Mouse (Mus musculus): Measurements from ENCODE around the gene Dusp2. TPM values are rescaled to one million over a fixed set of nuclear protein-coding genes. Genes with fewer than 3 reads are reported as not detected.

Dusp2 gene
- polyA plus RNA-seq, 1 experiment from 2014 or later = 2.6 TPM

DNA sequence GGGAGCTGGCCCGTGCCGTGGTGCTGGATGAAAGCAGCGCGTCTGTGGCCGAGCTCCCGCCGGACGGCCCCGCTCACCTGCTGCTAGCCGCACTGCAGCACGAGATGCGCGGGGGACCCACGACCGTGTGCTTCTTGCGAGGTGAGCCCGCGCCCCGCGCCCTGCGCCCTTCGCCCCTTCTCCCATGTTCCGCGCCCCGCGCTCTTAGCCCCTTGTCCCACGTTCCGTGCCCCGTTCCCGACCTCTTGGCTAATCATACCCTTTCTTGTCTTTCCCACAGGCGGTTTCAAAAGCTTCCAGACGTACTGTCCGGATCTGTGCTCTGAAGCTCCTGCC lies 506 bp downstream of the Dusp2 start:
- ATAC-seq (ENCODE audit: low FRiP score, low TSS enrichment) (no peak), DNase-seq (ENCODE audit: low spot score) (no peak)
- Histone ChIP-seq H3K9ac (ENCODE audit: low read length) (peak overlapping the region; percentile 57), H3K4me2 (replicated peaks; ENCODE audit: low read depth) (peak overlapping the region; percentile 82), H3K27me3 (ENCODE audit: control insufficient read depth, insufficient read depth, low read length) (peaks cover 3% of the 10 kb centered on the region; the same call in 1 of the 2 replicates), H3K4me1 (replicated peaks; ENCODE audit: control insufficient read depth, insufficient read depth) (0 out of 2 replicates have a peak, but pooled peaks cover 2% of the 10 kb centered on the region), H3K4me3 (ENCODE audit: low read depth, low read length) (peak overlapping the region; percentile 51), H3K36me3 (ENCODE audit: control insufficient read depth, insufficient read depth, low read length) (no peaks in the 10 kb centered on the region), H3K27ac (replicated peaks) (0 out of 2 replicates have a peak overlapping the region, but pooled peaks have one; percentile 35), H3K9me3 (ENCODE audit: control insufficient read depth, low read length) (no peaks in the 10 kb centered on the region)
- TF ChIP-seq EP300 (optimal IDR thresholded peaks at IDR 0.05) (no peak), CTCF (IDR thresholded peaks at IDR 0.05; ENCODE audit: low read depth) (no peak)
- WGBS = 7% methylated on average over 22 of the region's 33 CpGs

DNA sequence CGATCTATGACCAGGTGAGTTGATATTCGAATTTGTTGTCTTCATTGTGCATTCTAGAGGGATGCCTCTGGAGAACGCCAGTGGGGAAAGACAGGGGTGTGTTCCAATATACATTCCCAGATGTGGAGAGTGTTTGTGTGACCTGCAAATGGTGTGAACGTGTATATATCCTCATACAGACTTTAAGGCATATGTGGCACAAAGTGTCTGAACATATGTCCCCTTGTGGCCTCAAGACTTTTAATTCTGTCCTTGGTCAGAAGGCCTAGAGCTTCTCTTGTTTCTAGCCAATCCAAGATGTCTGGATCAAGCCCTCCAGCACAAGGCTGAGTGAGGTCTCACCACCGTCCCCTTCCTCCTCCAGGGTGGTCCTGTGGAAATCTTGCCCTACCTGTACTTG lies 926 bp downstream of the Dusp2 start:
- Histone ChIP-seq H3K9me3 (ENCODE audit: control insufficient read depth, low read length) (no peaks in the 10 kb centered on the region), H3K9ac (ENCODE audit: low read length) (peak overlapping the region; percentile 57), H3K36me3 (ENCODE audit: control insufficient read depth, insufficient read depth, low read length) (no peaks in the 10 kb centered on the region), H3K27ac (replicated peaks) (no peak overlapping the region), H3K4me2 (replicated peaks; ENCODE audit: low read depth) (peak overlapping the region; percentile 82), H3K27me3 (ENCODE audit: control insufficient read depth, insufficient read depth, low read length) (peaks cover 3% of the 10 kb centered on the region; the same call in 1 of the 2 replicates), H3K4me1 (replicated peaks; ENCODE audit: control insufficient read depth, insufficient read depth) (0 out of 2 replicates have a peak, but pooled peaks cover 2% of the 10 kb centered on the region), H3K4me3 (ENCODE audit: low read depth, low read length) (peak overlapping the region; percentile 51)
- no peak for DNase-seq (ENCODE audit: low spot score)
- ATAC-seq (ENCODE audit: low FRiP score, low TSS enrichment) = no peak
- WGBS = 49% methylated on average over 5 of the region's 5 CpGs
- TF ChIP-seq EP300 (optimal IDR thresholded peaks at IDR 0.05) (no peak), CTCF (IDR thresholded peaks at IDR 0.05; ENCODE audit: low read depth) (no peak)

DNA sequence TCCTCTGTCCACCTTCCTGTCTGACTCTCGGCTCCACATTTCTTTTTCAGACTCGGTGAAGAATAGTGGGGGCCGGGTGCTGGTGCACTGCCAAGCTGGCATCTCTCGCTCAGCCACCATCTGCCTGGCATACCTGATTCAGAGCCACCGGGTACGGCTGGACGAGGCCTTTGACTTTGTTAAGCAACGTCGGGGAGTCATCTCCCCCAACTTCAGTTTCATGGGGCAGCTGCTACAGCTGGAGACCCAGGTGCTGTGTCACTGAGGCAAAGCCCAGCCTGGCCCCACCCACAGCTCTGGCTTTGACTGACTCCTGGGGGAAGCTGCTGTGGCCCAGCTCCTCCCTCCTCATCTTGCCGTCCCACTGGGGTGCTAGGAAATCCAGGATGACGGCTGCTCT lies 1.6 kb downstream of the Dusp2 start:
- Histone ChIP-seq H3K9me3 (ENCODE audit: control insufficient read depth, low read length) (no peaks in the 10 kb centered on the region), H3K9ac (ENCODE audit: low read length) (no peak overlapping the region), H3K27me3 (ENCODE audit: control insufficient read depth, insufficient read depth, low read length) (peaks cover 3% of the 10 kb centered on the region; the same call in 1 of the 2 replicates), H3K4me3 (ENCODE audit: low read depth, low read length) (peak overlapping the region; percentile 51; the same call in 1 of the 2 replicates), H3K36me3 (ENCODE audit: control insufficient read depth, insufficient read depth, low read length) (no peaks in the 10 kb centered on the region), H3K4me2 (replicated peaks; ENCODE audit: low read depth) (peak overlapping the region; percentile 82; the same call in 1 of the 2 replicates), H3K4me1 (replicated peaks; ENCODE audit: control insufficient read depth, insufficient read depth) (0 out of 2 replicates have a peak, but pooled peaks cover 2% of the 10 kb centered on the region), H3K27ac (replicated peaks) (no peak overlapping the region)
- no peak for TF ChIP-seq CTCF (IDR thresholded peaks at IDR 0.05; ENCODE audit: low read depth)
- TF ChIP-seq EP300 (optimal IDR thresholded peaks at IDR 0.05) = no peak
- no peak for DNase-seq (ENCODE audit: low spot score)
- ATAC-seq (ENCODE audit: low FRiP score, low TSS enrichment) = no peak
- 64% methylated on average over 11 of the region's 11 CpGs for WGBS

DNA sequence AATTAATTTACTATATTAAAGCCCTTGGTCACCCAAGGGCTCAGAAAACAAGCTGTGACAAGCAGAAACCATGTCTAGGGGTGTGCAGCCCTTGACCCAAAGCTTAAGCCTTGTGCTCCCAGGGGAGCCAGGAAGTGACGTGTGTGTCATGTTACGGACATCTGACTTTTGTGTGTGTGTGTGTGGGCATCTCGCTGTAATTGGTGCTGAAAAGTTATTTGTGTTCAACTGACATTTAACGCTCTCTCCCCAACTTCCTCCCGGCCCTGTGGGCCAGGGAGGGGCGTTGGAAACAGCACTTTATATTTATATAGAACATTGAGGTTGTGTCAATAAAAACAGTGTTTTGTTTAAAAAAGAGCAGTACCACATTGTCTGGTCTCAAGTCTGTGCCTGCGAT lies 2.1 kb downstream of the Dusp2 start:
- DNase-seq (ENCODE audit: low spot score) = no peak
- H3K9ac ChIP-seq (ENCODE audit: low read length) = no peak overlapping the region
- no peak overlapping the region for H3K27ac ChIP-seq (replicated peaks)

DNA sequence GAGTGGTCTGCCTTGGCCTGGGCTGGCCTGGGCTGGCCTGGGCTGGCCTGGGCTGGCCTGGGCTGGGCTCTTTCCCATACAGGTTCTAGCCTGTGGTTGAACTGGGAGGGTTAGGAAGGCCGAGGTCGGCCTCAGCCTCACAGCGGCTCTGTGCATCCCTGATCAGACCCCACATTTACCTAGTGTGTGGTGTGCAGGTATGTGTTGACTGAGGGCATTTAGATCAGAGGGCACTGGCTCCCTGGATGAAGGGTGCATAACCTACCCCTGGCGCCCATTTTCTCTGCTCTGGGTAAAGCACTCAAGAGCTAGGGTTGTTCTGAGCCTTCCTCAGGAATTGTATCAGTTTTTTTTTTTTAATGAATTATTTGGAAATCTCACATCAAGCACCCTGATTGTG lies 2.5 kb downstream of the Dusp2 start, which contains the start of gene Astl:
Gene Astl (plus strand): TSS at position 224 of the 400 bp plus-strand sequence.
- Histone ChIP-seq H3K4me3 (ENCODE audit: low read depth, low read length) (peak within 1 kb of the TSS; percentile 51; the same call in 1 of the 2 replicates), H3K4me1 (replicated peaks; ENCODE audit: control insufficient read depth, insufficient read depth) (0 out of 2 replicates have a peak, but pooled peaks cover 2% of the 10 kb centered on the region), H3K36me3 (ENCODE audit: control insufficient read depth, insufficient read depth, low read length) (no peaks in the 10 kb centered on the region), H3K9ac (ENCODE audit: low read length) (no peak within 1 kb of the TSS), H3K27me3 (ENCODE audit: control insufficient read depth, insufficient read depth, low read length) (peaks cover 3% of the 10 kb centered on the region; the same call in 1 of the 2 replicates), H3K4me2 (replicated peaks; ENCODE audit: low read depth) (peak within 1 kb of the TSS; percentile 82; the same call in 1 of the 2 replicates), H3K27ac (replicated peaks) (no peak within 1 kb of the TSS), H3K9me3 (ENCODE audit: control insufficient read depth, low read length) (no peaks in the 10 kb centered on the region)
- TF ChIP-seq CTCF (IDR thresholded peaks at IDR 0.05; ENCODE audit: low read depth) (no peak), EP300 (optimal IDR thresholded peaks at IDR 0.05) (no peak)
- DNase-seq (ENCODE audit: low spot score) (no peak), ATAC-seq (ENCODE audit: low FRiP score, low TSS enrichment) (no peak)
- 66% methylated on average over 4 of the region's 4 CpGs for WGBS

More for the DNA sequence above, 2.1 kb downstream of the Dusp2 start:
- H3K27me3 ChIP-seq (ENCODE audit: control insufficient read depth, insufficient read depth, low read length) = peaks cover 3% of the 10 kb centered on the region; the same call in 1 of the 2 replicates
- H3K4me3 ChIP-seq (ENCODE audit: low read depth, low read length) = no peak overlapping the region
- no peaks in the 10 kb centered on the region for H3K9me3 ChIP-seq (ENCODE audit: control insufficient read depth, low read length)
- 0 out of 2 replicates have a peak, but pooled peaks cover 2% of the 10 kb centered on the region for H3K4me1 ChIP-seq (replicated peaks; ENCODE audit: control insufficient read depth, insufficient read depth)
- H3K36me3 ChIP-seq (ENCODE audit: control insufficient read depth, insufficient read depth, low read length) = no peaks in the 10 kb centered on the region
- 50% methylated on average over 7 of the region's 7 CpGs for WGBS
- no peak for ATAC-seq (ENCODE audit: low FRiP score, low TSS enrichment)
- TF ChIP-seq CTCF (IDR thresholded peaks at IDR 0.05; ENCODE audit: low read depth) (no peak), EP300 (optimal IDR thresholded peaks at IDR 0.05) (no peak)
- H3K4me2 ChIP-seq (replicated peaks; ENCODE audit: low read depth) = no peak overlapping the region

DNA sequence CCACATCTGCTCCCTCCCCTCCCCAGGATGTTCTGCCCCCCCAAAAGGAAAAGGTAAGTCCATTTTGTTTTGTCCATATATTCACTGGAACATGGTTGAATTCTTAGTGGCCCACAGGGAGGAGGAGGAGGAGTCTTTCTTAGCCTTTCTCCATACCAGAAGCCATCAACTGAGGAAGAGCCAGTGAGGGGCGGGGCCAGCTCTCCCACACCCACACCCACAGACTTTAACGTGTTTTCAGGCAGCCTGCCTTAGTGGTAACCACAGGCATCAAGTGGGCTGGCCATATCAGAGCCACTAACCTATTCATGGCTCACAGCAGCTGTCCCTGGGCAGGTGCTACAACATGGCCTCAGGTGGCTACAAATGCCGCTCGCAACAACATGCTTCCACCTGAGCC lies 2.9 kb downstream of the Dusp2 start:
- DNase-seq (ENCODE audit: low spot score) = no peak
- ATAC-seq (ENCODE audit: low FRiP score, low TSS enrichment) = no peak
- 65% methylated on average over 4 of the region's 4 CpGs for WGBS
- Histone ChIP-seq H3K36me3 (ENCODE audit: control insufficient read depth, insufficient read depth, low read length) (no peaks in the 10 kb centered on the region), H3K4me3 (ENCODE audit: low read depth, low read length) (no peak overlapping the region), H3K4me1 (replicated peaks; ENCODE audit: control insufficient read depth, insufficient read depth) (0 out of 2 replicates have a peak, but pooled peaks cover 2% of the 10 kb centered on the region), H3K9ac (ENCODE audit: low read length) (no peak overlapping the region), H3K27me3 (ENCODE audit: control insufficient read depth, insufficient read depth, low read length) (peaks cover 3% of the 10 kb centered on the region; the same call in 1 of the 2 replicates), H3K9me3 (ENCODE audit: control insufficient read depth, low read length) (no peaks in the 10 kb centered on the region), H3K4me2 (replicated peaks; ENCODE audit: low read depth) (no peak overlapping the region), H3K27ac (replicated peaks) (no peak overlapping the region)
- TF ChIP-seq EP300 (optimal IDR thresholded peaks at IDR 0.05) = no peak
- TF ChIP-seq CTCF (IDR thresholded peaks at IDR 0.05; ENCODE audit: low read depth) = no peak
